Mouse (Mus musculus): ENCODE results near the gene Htra1.

The Htra1 gene

GRCm38 (mm10) chr7:130968537-130968936 lies 32.6 kb downstream of the Htra1 start:
- no peak for DNase-seq

- DNase-seq, result no peak
Measured at GRCm38 (mm10) chr7:130969076-130969475, 33.2 kb downstream of the Htra1 start.

- DNase-seq, result no peak
Measured at GRCm38 (mm10) chr7:130969507-130969906, 33.6 kb downstream of the Htra1 start.

DNA sequence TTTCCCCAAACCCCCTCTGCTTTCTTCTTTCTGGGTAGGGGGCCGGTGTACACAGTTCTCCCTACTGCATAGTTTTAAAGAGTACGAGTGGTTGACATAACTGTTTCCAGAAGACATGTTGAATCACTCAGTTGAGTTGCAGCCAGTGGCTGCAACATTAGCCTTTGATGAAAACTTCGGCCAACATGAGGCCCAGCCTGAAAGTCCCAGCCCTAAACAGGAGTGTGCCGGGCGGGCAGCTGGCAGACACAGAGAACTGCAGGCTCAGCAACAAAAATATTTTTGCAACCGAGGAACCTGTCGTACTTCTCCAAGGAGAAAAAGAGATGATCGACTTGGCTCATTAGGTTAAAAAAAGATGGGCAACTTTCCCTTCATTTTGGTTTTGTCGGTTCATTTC lies 36.9 kb downstream of the Htra1 start:
- DNase-seq, result no peak

DNA sequence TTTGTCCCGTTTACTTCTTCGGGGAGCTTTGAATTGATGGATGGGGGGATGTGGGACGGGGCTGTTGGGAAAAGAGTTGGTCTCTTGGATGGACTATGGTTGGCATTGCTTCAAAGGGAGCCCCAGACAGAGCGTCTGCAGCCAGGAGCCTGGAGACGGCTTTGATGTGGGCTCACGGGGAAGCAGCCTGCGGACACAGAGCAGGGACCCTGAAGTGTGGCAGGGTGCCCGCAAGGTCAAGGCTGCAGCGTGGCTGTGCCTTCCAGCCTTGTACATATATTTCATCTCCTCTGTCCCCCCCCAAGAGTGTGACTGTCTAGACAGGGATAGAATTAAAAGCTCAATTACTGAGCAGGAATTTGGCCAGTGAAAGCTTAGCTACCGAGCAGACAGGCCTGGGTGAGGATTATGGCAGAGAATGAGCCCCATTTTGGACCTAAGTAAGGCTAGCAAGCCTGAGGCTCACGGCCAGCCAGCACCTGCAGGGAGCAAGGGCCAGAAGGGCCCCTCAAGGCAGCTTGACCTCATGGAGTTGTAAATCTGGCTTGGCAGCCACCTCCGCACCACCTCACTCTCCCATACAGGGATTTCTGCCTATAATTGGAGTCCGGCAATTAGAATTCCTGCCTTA lies 40.5 kb downstream of the Htra1 start:
- no peak for DNase-seq

DNA sequence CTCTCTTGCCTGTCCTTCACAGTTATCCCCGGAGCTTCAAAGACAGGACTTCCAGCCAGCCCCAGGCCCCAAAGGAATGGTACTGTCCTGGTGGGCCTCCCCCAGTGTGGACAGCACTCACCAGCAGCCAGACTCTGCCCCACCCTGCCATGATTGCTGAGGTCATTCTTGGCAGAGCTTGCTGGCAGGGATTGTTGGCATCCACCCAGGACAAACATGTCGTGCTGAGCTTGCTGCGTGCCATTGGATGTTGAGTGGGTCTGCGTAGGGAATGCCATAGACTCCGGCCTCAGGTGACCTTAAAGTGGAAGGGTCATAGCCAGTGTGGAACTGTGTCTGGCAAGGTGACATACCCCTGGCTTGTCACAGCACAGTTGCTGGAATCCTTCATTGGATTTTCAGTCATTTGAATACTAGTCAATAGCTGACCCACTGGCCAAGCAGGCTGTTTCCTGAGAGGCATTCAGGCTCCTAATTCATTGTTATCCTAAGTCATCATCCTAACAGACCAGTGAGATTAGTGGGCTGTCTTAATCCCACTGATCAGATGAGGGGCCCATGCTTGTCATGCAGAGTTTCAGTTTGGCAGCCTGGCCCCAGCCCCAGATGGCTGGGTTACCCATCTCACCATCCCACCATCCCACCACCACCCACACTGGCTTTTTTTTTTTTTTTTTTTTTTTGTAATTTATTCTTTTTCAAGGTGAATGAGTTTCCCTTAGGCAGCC lies 42.0 kb downstream of the Htra1 start:
- DNase-seq, result no peak

GRCm38 (mm10) chr7:130978545-130978944 lies 42.6 kb downstream of the Htra1 start:
- DNase-seq, result no peak

DNA sequence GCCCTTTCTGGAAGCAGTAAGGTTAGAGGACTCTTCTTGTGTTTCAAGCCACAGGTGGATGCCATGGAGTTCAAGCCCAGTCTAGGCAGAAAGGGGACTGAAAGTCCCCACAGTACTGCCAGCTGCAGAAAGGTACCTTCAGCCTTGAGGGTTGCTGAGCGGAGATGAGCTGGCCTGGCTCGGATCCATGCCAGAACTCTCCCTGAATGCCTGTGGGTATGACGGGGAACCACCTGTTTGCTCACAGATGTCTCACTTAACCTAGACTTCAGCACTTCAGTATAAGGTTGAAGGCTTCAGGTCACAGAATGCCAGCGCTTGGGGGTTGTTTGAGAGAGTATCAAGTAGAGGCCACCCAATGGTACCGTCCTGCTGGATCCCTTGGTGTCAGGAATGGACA lies 44.2 kb downstream of the Htra1 start:
- DNase-seq, result no peak

DNA sequence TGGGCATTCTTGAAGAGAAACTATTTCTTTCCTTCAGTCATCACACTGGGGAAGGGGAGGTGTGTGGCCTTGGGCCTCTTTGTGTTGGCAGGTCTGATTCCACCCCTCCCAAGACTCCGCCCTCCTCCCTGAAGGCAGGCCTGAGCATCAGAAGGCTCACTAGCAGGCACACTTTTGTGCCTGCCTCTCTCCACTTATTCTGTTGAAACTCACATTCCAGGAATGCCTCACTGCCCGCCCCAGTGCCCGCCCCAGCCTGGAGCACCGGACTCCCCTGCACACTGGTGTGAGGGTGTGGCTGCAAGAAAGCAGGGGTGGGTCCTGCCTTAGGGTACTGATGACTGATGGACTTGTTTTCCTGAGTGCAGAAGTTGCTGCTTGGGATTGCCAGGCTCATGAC lies 46.5 kb downstream of the Htra1 start:
- no peak for DNase-seq

DNA sequence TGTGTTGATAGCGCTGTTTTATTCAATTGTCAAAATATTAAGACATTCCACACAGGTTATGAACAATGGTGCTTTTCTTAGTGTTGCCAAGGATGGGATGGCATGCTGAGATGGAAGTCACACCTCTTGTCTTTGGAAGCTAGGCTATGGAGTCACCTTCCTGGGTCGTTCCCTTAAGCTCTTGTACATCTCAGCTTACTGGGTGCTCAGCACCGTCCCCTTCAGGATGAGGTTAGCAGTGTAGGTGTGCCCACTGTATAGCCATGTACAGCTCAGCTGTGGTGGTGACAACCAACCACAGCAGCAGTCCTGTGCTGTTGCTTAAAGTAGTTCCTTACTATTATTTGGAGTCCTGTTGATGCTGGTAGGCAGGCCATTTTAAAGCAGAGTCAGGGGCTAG lies 47.0 kb downstream of the Htra1 start:
- no peak for DNase-seq

DNA sequence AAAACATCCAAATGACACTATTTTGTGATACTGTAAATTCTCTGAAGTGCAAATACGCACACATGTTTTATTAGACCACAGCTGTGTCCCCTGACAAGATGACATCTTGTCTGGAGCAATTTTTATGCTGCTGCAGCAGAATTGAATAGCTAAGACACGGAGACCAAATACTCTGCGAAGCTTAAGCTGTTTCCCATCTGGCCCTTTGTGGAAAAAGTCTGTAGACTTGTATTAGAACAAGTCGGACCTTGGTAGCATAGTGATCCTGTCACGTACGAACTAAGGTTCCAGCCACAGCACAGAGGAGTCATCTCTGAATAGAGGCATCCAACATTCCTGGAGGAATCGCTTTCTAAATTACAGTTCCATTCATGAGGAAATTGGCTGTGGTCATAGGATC lies 48.4 kb downstream of the Htra1 start:
- DNase-seq, result no peak

- no peak for DNase-seq
Measured at GRCm38 (mm10) chr7:130985193-130985592, 49.3 kb downstream of the Htra1 start.

DNA sequence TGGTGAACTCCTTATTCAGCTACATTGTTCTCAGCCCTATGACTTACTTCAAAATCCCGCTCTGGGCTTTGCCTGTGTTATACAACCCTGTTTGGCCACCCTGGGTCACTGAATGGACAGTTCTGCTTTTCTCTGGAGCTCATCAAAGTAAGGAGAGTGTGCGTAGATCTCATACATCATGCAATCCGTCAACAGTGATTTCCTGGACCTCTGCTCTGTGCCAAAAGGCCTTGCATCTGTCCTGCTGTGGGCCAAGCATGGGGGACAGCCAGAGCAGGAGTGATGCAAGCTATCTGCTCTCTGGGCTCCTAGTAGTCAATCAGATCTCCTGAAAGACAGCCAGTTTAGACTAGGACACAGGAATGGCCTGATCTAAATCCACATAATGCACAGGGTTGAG lies 49.8 kb downstream of the Htra1 start:
- no peak for DNase-seq

- DNase-seq, result no peak
Measured at GRCm38 (mm10) chr7:130988146-130988545, 52.2 kb downstream of the Htra1 start.

- DNase-seq, result no peak
Measured at GRCm38 (mm10) chr7:130989371-130989770, 53.5 kb downstream of the Htra1 start.

- DNase-seq, result no peak
Measured at GRCm38 (mm10) chr7:130991174-130991789, 55.4 kb downstream of the Htra1 start.

DNA sequence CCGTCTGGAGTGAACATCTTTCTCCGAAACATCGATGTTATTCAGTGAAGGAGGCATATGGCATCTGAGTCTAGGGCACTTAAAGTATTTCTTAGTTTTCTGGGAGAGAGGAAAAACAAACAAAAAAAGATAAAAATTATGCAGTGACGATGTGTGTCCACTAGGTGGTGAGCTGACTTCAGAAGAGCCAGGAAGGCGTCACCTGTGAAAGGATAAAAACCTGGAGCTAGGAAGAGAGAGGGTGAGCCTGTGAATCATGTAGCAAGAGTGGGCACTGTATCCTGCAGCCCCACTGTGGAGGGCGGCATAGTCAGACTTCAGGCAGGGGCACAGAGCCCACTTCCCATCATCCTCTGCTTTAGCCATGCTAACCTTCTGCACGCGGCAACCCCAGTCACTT lies 58.0 kb downstream of the Htra1 start:
- no peak for DNase-seq

- DNase-seq, result no peak
Measured at GRCm38 (mm10) chr7:131001976-131002726, 66.2 kb downstream of the Htra1 start.

- DNase-seq, result no peak
Measured at GRCm38 (mm10) chr7:131004071-131004470, 68.2 kb downstream of the Htra1 start.

DNA sequence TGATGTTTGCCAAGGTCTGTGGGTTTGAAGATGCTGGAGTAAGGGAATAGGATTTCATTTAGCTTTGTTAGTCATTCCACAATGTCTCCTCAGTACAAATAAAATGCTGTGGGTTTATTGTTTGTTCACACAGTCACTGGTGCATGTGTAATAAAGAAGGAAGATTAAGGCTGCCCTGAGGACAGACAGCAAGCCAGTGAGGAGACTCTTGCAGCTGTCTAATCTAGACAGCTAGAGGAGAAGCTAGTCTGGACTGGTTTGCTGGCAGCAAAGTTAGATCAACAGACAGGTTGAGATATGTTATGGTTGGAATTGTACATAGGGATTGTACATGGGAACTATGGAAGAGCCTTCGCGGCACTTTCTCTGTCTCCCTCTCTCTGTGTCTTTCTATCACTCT lies 71.3 kb downstream of the Htra1 start:
- no peak for DNase-seq

DNA sequence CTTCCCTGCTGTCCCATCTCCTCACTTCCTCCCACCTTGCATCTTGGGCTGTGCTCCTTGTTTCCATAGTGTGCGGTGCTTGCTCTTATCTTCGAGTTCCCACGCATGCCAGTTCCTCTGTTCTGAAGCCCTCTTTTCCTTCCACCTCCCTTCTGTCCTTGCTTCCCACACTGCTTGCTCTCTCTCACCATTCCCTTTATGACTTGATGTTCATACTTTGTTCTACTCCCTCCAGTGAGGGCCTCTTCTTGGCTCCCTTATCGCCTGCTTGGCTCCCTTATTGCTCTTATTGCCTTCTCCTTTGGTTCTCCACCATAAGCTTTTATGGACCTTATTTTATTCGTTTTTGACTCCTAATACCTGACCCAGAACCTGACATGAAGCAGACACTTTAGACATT lies 73.3 kb downstream of the Htra1 start:
- no peak for DNase-seq

GRCm38 (mm10) chr7:131011901-131012300 lies 76.0 kb downstream of the Htra1 start:
- no peak for DNase-seq

GRCm38 (mm10) chr7:131019181-131019580 lies 83.3 kb downstream of the Htra1 start:
- DNase-seq, result no peak

- no peak for DNase-seq
Measured at GRCm38 (mm10) chr7:131024807-131025206, 88.9 kb downstream of the Htra1 start.

All from spleen, adult 18-20 months (tissue).